Mouse (Mus musculus) heart, adult 18-20 months (tissue): ENCODE data around the gene Dnajb12. TPM values are rescaled to one million over a fixed set of nuclear protein-coding genes. Genes with fewer than 3 reads are reported as not detected.
A peak's percentile ranks its signal among the peaks of the same experiment; 100 is the strongest.

Experiments
- DNase-seq, 2 experiments: peaks; one replicate each; pipeline ENCODE4 v3.0.0; 2021 to 2022; ENCODE audit warnings: mixed read lengths in 1 of 2
- long read RNA-seq, 2 experiments: library from polyadenylated mRNA; stranded (forward); transcript quantifications; one replicate each; pipeline ENCODE4 v2.0.0; 2021
- total RNA-seq, 2 experiments: library from RNA; stranded (reverse); gene quantifications; 2 replicates each; pipeline ENCODE4 v1.2.3; 2021

The Dnajb12 gene
- 10 to 100 TPM; 38.6 to 42.3 TPM for total RNA-seq
- long read RNA-seq, experiment 1, transcript Dnajb12-201 (9 exons, 2,238 nt) = minor isoform, 9 of 70 reads
- long read RNA-seq, experiment 1, transcript Dnajb12-204 (9 exons, 3,070 nt) = major isoform, 23 of 70 reads
- long read RNA-seq, experiment 1, transcript Dnajb12-205 (9 exons, 3,041 nt) = minor isoform, 13 of 70 reads
- long read RNA-seq, experiment 1, partial matches to known transcripts = 6 of 70 reads
- long read RNA-seq, experiment 1, other reads (novel, unspliced or antisense) = 19 of 70 reads
- long read RNA-seq, experiment 2, transcript Dnajb12-205 (9 exons, 3,041 nt) = major isoform, 10 of 38 reads
- long read RNA-seq, experiment 2, transcript Dnajb12-204 (9 exons, 3,070 nt) = minor isoform, 7 of 38 reads
- long read RNA-seq, experiment 2, partial matches to known transcripts = 18 of 38 reads
- long read RNA-seq, experiment 2, other reads (novel, unspliced or antisense) = 2 of 38 reads

DNA sequence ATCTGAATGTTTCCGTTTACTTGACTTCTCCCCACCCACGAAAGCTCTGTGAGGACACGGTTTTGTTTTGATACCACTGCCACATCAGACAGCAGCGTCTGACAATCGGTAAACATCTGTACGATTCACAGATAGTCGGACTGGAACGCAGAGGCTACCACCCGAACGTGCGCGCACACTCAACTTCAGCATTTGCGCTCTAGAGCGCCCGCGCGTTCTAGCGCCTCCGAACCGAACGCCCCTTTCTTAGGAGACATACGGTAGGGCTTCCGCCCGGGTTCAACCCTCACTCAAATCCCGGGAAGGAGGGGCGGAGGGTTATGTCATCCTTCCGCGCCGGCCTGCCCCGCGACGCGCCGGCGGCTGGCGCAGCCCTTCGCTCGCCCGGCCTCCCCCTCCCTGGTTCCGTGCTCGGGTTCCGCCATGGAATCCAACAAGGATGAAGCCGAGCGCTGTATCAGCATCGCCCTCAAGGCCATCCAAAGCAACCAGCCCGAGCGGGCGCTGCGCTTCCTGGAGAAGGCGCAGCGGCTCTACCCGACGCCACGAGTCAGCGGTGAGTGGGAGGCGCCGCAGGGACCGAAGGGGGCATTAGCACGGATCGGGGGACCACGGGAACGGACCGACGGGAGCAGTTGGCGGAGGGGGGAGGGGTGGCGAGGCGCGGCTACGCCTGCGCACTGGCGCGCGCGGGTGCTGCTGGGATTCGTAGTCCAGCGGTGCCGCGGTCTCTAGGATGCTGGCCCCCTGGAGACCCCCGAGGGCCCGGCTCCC, at the start of gene Dnajb12:
Dnajb12 (plus strand) TSS at position 302 of the 774 bp plus-strand sequence.
- DNase-seq = peak; percentile 94 to 96

DNA sequence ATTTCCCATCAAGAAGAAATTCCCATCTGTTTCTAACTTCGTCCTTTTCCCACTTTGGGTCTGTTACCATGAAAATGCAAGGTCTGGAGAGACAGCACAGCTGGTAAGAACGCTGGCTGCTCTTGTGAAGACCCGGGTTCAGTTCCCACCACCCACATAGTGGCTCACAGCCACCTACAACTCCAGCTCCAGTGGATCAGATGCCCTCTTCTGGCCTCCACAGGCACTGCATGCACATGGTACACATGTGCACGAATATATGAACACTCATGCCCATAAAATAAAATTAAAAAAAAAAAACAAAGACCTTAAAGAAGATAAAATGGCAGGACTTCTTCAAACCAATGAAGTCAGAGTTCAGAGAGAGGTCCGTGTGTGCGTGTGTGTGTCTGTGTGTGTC, 49.5 kb upstream of the Dnajb12 start:
- no peak for DNase-seq

DNA sequence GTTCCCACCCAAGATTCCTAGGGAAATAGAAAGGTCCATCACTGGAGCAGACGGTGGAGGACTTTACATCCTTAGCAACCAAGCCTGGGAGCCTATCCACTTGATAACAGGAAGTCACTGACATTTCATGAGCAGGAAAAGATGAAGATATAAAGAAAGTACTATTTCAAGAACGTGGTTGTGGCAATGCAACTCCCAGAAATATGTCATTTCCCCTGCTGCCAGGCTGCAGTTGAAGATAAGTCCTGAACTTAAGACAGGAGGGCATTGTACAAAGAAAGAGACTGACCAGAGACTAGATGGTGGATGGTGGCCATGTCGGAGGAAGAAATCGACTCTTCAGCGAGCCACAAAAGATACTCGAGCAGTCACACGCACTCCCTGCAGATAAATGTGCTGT, 47.4 kb upstream of the Dnajb12 start:
- no peak for DNase-seq

DNA sequence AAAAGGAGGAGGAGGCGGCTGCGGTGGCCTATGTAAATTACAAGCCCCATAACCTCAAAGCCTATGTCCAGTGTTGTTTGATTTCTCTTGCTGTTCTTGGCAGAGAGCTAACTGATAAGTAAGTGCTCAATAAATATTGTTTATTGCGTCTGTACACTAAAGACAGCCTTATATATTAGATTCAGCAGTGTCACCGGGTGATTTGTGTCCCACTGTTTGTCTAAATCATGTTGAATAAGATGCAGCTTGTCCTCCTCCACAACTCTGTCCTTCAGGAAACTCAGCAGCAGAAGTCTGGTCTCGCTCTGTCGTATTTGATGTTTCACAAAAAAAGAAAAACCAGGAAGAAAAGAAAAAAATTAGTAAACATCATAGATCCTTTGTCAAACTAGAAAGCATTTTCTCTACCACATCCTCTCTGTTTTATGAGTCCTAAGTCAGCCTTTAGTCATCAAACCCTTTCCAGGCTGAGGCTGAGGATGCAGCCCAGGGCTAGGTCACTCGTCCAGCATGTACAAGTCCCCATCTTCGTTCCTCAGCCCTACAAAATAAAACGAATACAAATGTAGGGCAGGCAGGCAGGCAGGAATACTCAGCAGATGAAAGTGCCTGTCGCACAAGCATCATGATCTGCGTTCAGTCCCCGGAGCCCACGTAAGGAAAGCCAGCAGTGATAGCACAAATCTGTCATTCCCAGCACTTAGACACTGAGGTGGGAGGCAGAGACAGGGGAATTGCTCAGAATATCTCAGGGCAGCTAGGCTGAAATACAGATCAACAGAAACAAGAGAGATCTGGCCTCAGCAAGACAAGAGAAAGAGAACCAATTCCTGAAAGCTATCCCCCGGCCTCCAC, 43.8 kb upstream of the Dnajb12 start:
- no peak for DNase-seq

DNA sequence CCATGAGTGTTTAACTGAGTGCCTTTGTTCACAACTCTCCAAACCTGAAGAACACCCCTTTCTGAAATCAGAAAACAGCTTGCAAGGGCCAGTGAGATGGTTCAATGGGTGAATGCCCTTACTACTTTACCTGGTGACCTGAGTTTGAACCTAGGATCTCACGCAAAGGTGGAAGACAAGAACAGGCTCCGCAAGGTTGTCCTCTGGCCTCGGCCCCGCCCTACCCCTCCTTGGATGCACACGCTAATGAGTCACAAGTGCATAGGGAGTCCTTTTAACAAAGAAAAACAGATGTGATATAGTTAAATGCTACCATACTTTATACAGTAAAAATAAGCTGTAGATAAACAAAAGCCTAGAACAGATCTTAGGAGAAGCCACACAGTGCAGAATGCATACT, 41.9 kb upstream of the Dnajb12 start:
- no peak for DNase-seq

DNA sequence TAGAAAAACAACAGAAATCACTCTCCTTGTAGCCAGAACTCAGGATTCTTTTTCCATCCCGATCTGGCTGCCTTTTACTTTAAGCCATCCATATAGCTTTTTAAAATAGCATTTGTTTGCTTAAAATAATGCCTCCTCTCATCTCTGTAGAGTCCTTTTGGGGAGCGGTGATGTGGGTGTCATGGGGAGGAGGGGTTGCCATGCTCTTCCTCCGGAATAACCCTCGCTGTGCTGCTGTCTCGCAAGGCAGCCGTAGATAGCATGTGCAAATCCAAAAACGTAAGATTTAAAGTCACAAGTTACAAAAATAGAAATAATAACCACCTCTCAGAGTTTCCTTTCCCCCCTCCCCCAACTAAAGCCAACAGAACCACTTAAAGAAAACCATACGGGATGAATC, 37.9 kb upstream of the Dnajb12 start:
- DNase-seq = no peak

DNA sequence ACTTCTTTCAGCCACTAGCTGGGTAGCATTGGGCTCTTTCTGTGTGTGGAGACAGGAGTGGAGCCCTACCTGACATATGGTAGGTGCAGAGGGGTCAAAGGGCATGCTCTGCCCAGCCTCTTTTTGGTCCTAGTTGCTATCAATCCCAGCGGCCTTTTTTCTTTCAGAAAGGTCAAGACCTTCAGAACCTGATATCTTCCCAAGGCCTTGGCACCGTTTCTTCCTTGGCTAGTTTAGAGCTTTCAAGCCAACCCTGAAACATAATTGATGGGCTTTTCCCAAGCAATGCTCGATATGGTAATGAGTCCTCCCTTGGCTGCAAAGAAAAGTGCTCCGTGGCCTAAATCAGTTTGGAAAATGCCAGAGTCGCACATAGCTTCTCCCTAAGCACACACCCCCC, 36.2 kb upstream of the Dnajb12 start:
- DNase-seq = no peak

DNA sequence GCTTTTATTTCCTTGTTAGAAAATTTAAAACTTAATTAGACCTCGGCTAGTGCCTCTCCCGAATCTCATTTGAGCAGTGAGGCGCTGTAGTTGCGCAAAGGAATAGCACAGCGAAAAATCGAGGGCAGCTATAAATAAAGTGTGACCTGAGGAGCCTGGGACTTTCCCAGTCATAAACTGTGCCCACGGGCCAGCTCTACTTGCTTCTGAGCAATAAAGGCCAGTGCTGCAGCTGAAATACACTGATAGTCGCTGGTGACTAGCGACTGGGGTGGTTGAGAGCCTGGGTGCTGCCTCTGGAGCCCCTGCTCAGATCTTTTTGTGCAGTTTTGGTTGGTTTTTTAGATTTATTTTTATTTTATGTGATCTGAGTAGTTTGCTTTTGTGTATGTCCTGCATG, 34.7 kb upstream of the Dnajb12 start:
- peak in 1 of 2 experiments; percentile 24 for DNase-seq

DNA sequence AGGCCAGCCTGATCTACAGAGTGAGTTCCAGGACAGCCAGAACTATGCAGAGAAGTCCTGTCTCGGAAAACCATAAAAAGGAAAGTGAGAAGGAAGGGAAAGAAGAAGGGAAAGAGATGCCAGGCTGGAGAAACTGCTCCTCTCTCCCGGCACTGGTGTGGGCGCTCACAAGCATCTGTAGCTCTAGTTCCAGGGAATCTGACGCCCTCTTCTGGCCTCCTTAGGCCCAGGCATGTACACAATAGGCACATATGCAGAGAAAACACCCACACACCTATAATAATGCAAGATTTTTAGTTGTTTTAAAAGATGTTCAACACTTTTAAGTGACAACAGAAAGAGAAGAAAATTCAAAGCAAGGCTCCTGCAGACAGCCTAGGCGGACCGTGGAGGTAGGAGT, 32.9 kb upstream of the Dnajb12 start:
- DNase-seq = no peak

DNA sequence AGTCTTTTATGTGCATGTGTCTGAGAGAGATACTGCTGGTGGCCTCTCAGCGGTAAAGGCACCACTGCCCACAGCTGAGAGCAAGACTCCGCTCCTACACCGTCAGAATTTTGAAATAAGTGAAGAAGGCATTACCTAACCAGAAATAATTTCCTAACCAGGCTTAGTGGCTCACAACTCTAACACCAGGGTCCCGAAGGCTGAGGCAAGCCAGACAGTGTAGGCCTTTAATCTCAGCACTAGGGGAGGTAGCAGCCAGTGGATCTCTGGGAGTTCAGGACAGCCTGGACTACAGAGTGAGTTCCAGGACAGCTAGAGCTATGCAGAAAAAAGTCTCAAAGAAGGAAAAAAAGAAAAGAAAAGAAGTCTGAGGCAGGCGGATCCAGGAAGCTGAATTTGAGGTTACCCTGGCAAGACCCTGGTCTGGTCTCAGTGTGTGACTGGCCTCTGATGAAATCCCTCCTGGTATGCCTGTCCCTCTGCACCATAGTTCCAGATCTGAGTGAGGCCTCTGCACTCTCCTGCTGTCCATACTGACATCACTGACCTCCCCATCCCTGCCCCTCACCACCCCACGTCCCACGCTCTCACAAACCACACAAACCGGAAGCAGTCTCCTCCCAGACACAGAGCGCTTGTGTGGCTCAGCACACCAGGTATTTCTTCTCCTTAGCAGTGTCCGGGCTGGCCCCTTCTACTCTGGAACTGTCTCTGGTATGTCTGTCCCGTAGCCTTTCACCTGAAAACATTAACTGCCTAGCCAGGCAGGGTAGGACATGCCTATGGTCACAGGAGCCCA, 31.1 kb upstream of the Dnajb12 start:
- DNase-seq = no peak

DNA sequence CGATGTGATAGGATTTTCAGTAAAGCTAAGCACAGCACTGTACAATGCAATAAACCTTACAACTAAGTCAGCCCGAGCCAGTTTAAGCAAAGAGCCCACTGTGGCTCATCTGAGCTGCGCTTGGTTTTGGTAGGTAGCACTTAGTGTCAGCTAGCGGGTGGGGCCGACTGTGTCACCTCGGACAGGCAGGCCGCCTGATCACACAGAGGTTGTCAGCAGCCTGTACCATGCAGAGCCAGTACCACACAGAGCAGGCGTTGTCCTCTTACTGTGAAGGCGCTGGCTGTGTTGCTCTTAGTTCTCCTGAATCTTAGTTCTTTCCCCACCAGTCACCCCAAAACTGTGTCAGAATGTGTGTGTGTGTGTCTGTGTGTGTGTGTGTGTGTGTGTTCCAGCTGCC, 30.4 kb upstream of the Dnajb12 start:
- no peak for DNase-seq

DNA sequence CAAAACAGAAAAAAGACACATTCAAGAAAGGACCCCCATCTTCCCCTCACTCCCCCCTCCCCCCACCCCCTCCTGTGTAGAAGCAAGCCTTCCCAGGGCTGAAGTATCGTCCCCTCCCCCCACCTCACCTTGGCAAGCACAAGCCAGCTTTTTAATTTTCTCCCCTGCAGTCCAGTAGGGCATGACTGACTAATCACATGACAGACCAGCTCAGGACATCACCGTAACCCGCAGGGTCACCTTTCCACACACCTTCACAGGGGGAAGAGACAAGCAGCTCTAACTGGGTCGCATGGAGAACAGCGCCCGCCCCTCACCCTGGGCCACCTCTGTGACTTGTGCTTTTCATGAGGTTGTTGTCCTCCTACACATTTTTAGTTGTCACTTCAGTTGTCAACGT, 30.0 kb upstream of the Dnajb12 start:
- no peak for DNase-seq

DNA sequence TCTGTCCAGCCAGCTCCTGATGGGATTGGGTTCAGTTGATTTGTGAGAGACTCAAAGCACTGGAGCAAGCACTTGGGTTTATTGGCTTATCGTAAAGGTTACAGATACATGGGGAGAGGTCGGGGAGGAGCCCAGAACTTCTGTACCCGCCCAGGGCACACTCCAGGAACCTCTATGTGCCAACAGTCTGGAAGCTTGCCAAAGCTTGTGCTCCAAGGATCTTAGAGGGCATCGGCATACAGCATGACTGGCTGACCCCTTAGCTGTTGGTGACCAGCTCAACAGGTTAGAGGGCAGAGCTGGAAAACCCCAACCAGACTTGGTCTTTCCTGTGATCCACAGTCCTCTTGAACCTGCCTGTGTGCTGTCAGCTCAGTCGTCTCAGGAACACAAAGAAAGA, 22.2 kb upstream of the Dnajb12 start:
- DNase-seq = no peak

DNA sequence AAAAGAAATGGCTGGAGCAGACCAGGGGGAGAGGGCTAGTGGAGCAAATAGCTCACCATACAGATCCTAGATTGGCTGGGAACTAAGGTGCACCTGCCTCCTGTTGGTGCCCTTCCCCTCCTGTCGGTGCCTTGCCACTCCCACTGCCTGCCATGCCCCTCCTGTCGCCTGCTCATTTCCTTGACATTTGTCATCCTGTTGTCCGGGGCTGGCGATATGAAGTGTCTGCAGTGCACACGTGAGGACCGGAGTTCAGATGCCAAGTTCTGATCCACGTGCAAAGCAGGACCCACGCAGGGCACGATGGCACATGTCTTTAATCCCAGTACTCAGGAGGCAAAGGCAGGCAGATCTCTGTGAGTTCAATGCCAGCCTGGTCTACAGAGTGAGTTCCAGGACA, 18.7 kb upstream of the Dnajb12 start:
- DNase-seq = no peak

DNA sequence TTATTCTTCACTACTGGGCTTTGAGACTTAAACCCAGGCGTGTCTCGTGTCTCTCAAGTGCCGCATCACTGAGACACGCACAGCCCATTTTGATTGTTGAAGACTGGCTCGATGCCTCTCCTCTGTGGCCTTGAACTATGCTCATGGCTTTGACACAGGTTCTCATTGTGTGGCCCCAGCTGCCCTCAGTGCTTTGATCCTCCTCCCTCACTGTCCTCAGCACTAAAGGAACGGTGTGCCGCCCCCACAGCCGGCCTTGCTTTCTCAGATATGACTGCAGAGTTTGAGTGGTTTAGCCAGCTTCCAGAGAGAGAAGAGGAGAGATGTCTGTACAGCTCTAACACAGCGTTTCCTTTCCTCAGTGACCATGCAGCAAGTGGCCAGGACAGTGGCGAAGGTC, 18.2 kb upstream of the Dnajb12 start:
- DNase-seq = no peak

DNA sequence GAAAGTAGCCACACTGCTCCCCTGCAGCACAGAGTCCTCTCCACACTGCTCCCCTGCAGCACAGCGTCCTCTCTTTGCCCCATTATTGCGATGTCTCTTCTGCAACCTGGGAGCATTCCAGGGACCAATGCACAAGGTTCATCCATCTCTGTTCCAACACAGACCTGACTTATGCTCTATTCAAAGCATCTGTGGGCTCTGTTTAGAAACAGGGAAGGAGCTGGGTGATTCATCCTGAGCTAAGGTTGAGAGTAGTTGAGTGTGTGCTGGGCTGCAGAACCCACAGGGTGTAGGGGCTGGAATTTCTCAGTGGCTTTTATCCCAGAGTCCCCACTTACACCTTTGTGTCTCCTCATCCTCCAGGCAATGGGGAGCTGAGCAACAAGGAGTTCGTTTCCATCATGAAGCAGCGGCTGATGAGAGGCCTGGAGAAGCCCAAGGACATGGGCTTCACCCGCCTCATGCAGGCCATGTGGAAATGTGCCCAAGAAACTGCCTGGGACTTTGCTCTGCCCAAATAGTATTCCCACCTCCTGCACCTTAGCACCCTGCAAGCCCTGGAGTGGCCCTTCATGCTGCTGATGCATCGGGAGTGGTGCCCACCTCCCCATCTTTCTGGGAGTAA, 16.4 kb upstream of the Dnajb12 start:
- DNase-seq = no peak

DNA sequence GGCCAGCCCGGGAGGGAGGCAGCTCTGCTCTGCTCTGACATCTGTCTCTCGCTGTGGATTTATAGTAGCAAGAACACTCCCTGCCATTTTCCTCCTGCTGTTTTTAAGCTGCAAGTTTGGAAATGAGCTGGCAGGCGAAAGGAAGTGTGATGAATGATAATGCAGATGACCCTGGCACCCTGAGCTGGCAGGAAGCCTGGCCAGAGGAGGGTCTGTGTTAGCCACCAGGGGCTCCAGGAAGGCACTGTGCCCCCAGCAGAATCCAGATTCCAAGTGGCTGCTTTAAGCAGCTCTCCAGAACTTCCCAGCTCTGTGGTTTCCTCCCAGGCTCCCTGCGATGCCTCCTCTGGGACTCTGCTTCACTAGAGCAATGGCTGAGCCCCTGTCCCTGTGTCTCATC, 15.7 kb upstream of the Dnajb12 start:
- no peak for DNase-seq

DNA sequence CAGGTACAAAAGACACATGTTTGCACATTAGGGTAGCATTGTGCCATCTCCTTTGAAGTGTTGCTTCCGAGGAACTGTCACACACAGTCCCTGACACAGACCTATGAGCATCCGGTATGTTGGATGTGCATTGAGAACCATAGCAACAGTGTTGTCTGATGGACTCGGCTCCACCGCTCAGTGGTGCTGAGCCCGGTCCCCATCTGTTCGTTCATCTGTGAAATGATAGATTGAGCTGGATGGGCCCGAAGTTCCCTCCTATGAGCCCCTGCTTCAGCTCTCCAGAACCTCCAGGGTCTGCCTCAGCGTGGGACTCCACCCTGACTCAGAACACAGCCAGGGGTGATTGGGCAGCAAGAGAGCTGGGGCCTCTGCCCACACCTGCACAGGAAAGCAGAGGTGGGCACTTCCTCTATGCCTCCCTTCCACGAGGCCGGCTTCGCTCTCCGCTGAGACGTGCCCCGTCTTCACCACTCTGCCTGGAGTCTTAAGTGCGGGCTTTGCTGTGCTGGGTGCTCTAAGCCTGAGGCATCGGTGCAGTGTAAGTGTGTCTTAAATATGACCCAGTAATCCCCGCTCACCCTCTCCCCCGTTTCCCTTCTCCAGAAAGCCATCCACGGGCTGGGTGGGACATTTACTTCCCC, 15.0 kb upstream of the Dnajb12 start:
- no peak for DNase-seq

DNA sequence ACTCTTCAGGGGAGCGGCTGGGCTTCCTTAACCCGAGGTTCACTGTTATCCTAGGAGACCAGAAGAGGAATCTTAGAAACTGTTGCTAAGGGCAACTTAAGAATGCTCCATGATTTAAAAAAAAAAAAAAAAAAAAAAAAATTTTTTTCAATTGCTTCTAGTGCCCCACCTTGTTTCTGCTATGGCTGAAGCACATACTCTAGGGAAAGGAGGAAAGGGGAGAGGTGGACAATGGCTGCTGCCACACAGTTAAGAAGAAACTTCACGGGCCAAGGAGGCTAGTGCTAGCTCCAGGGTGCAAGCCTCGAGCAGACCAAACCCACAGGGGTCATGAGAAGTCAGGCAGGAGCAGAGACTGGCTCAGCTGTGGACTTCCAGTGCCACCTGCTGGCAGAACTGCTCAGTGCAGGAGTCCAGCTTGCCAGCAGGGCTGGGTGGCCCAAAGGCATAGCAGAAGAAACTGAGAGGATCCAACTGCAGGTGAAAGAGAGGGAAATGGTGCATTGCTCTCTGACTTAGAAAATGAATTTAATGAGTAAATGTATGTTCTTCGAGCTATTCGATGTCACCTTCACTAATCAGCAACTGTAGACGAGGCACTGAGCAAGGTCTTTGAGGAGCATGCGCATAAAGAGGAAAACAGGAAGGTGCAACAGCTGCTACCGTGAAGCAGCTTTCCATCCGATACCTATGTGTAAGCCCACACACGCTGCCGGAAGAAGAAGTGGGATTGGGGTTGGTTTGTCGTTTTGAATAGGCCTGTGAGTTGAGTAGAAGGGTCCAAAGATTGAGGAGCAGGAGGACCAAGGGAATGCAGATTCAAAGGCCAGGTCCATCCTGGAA, 14.3 kb upstream of the Dnajb12 start:
- peak; percentile 81 to 94 for DNase-seq

DNA sequence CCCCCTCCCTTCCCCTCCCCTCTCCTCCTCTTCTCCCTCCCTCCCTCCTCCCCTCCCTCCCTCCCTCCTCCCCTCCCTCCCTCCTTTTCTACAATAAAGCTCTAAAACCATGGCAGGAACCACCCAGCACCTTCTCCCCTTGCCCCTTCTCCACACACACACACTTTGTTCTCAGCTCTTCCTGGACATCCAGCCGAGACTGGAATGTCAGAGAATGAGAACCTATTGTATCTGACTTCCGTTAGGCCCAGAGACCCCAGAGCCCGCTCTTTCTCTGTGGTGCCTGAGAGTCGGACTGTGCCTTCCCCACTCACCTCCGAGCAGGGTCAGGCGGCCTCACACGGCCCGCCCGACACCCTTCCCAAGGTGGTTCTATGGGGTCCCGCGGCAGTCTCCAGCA, 11.1 kb upstream of the Dnajb12 start:
- DNase-seq = no peak
